Mouse (Mus musculus): ENCODE data around the gene Zswim3. TPM values are rescaled to one million over a fixed set of nuclear protein-coding genes. Genes with fewer than 3 reads are reported as not detected.

Gene Zswim3
- total RNA-seq, 1 experiment: 7.0 TPM

DNA sequence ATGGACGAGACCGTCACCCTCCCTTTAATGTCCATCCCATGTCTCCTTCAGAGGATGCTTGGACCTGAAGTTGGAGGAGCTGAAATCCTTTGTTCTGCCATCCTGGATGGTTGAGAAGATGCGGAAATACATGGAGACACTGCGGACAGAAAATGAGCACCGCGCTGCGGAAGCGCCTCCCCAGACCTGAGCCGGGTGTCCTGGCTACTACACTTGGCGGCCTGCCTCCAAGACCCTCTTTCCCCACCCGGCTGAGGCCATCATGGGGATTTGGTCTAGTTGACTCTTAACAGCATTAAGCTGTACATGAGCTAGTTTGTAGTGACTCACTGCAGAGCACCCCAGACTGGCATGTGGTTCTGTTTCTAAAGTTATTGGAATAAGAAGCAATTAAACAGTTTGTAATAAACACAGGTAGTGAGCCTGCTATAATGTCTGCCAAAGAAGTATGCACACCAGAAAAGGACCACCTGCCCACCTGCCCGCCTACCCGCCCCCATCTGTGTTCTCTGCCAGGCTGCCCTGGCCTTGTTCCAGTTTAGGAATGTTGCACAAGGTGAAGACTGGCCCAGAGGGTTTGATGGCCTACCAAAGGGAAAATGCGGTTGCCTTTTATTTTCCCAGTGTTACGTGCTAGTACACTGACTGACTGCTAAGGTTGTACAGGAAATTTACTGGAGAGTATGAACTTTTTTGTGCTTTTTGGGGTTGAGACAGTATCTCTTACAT, 36.9 kb upstream of the Zswim3 start:
- in situ Hi-C loops (cut with MboI; ENCODE audit: low sequenced_read_pairs in 2 of 2, unreplicated experiment in 2 of 2): no loop called here
- TF ChIP-seq CHD2 (IDR thresholded peaks at IDR 0.05; ENCODE audit: low read depth, low read length): no peak
- no peak for TF ChIP-seq MAFK (IDR thresholded peaks at IDR 0.05; ENCODE audit: insufficient read depth, low read depth, low read length)
- TF ChIP-seq ZNF384 (IDR thresholded peaks at IDR 0.05; ENCODE audit: low read depth, low read length): no peak
- no peak for TF ChIP-seq HCFC1 (IDR thresholded peaks at IDR 0.05; ENCODE audit: borderline replicate concordance, insufficient read depth, low read length)
- no peak for TF ChIP-seq ZC3H11A (IDR thresholded peaks at IDR 0.05; ENCODE audit: borderline replicate concordance, low read depth, low read length)
- H3K4me1 ChIP-seq (ENCODE audit: control insufficient read depth in 2 of 2, insufficient read depth in 2 of 2, low read length in 2 of 2, poor library complexity in 1 of 2): peaks cover 0 to 6% of the 10 kb centered on the region in 2 experiments; a peak in 1 of 4 replicates
- no peak overlapping the region for H3K27ac ChIP-seq (ENCODE audit: insufficient read depth, low read depth, low read length, poor library complexity, severe bottlenecking)
- H3K9me3 ChIP-seq (ENCODE audit: control insufficient read depth, insufficient read depth, low read depth, low read length): no peaks in the 10 kb centered on the region
- peak overlapping the region; percentile 63; the same call in 1 of the 2 replicates for H3K9ac ChIP-seq (ENCODE audit: insufficient read depth, low read depth, low read length, poor library complexity, severe bottlenecking)
- H3K36me3 ChIP-seq (ENCODE audit: control insufficient read depth, insufficient read depth, low read length, poor library complexity, severe bottlenecking): peaks cover 58% of the 10 kb centered on the region
- DNase-seq (ENCODE audit: low read depth, low spot score): no peak
- peak overlapping the region; percentile 24 to 44 for H3K4me3 ChIP-seq (ENCODE audit: insufficient read depth in 1 of 2, low read depth in 1 of 2, low read length in 2 of 2, poor library complexity in 1 of 2, severe bottlenecking in 1 of 2)

DNA sequence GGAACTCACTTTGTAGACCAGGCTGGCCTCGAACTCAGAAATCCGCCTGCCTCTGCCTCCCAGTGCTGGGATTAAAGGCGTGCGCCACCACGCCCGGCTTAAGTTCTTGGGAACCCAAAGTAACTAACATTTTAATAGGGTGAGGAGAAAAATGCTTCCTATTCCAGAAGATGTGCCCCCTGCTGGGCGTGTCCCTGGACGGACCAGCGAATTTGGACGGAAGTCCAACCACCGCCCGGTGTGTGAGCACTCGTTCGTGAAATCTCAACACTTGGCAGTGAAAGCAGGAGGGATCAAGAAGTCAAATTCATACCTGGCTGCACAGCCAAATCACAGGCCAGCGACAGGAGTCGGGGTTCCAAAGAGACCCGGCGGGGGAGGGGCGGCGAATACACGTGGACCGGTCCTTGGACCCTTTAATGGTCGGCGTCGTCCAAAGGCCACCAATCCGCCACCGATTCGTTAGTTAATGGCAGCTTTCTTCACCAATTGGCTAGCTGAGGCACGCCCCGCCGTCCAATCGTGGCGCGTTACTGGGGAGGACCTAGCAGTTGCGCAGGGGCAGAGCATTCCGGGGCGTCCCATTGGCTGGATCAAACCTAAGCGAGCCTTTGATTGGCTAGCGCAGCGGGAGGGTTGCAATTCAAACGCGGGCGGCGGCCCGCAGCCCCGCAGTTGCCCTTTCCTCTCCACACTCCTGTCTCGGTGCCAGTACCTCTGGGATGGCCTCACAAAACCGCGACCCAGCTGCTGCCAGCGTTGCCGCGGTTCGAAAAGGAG, 35.5 kb upstream of the Zswim3 start, which contains the start of gene Ube2c:
TSS of gene Ube2c (plus strand) at position 641 of the 780 bp plus-strand sequence.
- peaks cover 52% of the 10 kb centered on the region for H3K36me3 ChIP-seq (ENCODE audit: control insufficient read depth, insufficient read depth, low read length, poor library complexity, severe bottlenecking)
- H3K27ac ChIP-seq (ENCODE audit: insufficient read depth, low read depth, low read length, poor library complexity, severe bottlenecking): peak within 1 kb of the TSS; percentile 94
- H3K4me3 ChIP-seq (ENCODE audit: insufficient read depth in 1 of 2, low read depth in 1 of 2, low read length in 2 of 2, poor library complexity in 1 of 2, severe bottlenecking in 1 of 2): peak within 1 kb of the TSS; percentile 98 to 100
- H3K4me1 ChIP-seq (ENCODE audit: control insufficient read depth in 2 of 2, insufficient read depth in 2 of 2, low read length in 2 of 2, poor library complexity in 1 of 2): peaks cover 0 to 6% of the 10 kb centered on the region in 2 experiments; a peak in 2 of 4 replicates
- in situ Hi-C loops (cut with MboI; ENCODE audit: low sequenced_read_pairs in 2 of 2, unreplicated experiment in 2 of 2): no loop called here
- TF ChIP-seq CHD2 (IDR thresholded peaks at IDR 0.05; ENCODE audit: low read depth, low read length): peak; percentile 97
- no peak for TF ChIP-seq MAFK (IDR thresholded peaks at IDR 0.05; ENCODE audit: insufficient read depth, low read depth, low read length)
- TF ChIP-seq ZC3H11A (IDR thresholded peaks at IDR 0.05; ENCODE audit: borderline replicate concordance, low read depth, low read length): no peak
- no peaks in the 10 kb centered on the region for H3K9me3 ChIP-seq (ENCODE audit: control insufficient read depth, insufficient read depth, low read depth, low read length)
- DNase-seq (ENCODE audit: low read depth, low spot score): peak; percentile 98
- H3K9ac ChIP-seq (ENCODE audit: insufficient read depth, low read depth, low read length, poor library complexity, severe bottlenecking): peak within 1 kb of the TSS; percentile 98

GRCm38 (mm10) chr2:164770279-164770678, 34.6 kb upstream of the Zswim3 start:
- H3K9ac ChIP-seq (ENCODE audit: insufficient read depth, low read depth, low read length, poor library complexity, severe bottlenecking): peak overlapping the region; percentile 98
- peaks cover 46% of the 10 kb centered on the region for H3K36me3 ChIP-seq (ENCODE audit: control insufficient read depth, insufficient read depth, low read length, poor library complexity, severe bottlenecking)
- no peak for DNase-seq (ENCODE audit: low read depth, low spot score)
- TF ChIP-seq MAFK (IDR thresholded peaks at IDR 0.05; ENCODE audit: insufficient read depth, low read depth, low read length): no peak
- TF ChIP-seq ZNF384 (IDR thresholded peaks at IDR 0.05; ENCODE audit: low read depth, low read length): no peak
- TF ChIP-seq CHD2 (IDR thresholded peaks at IDR 0.05; ENCODE audit: low read depth, low read length): no peak
- TF ChIP-seq ZC3H11A (IDR thresholded peaks at IDR 0.05; ENCODE audit: borderline replicate concordance, low read depth, low read length): no peak
- TF ChIP-seq HCFC1 (IDR thresholded peaks at IDR 0.05; ENCODE audit: borderline replicate concordance, insufficient read depth, low read length): no peak
- H3K4me1 ChIP-seq (ENCODE audit: control insufficient read depth in 2 of 2, insufficient read depth in 2 of 2, low read length in 2 of 2, poor library complexity in 1 of 2): peaks cover 0 to 6% of the 10 kb centered on the region in 2 experiments; a peak in 2 of 4 replicates
- H3K27ac ChIP-seq (ENCODE audit: insufficient read depth, low read depth, low read length, poor library complexity, severe bottlenecking): peak overlapping the region; percentile 83
- no peaks in the 10 kb centered on the region for H3K9me3 ChIP-seq (ENCODE audit: control insufficient read depth, insufficient read depth, low read depth, low read length)
- H3K4me3 ChIP-seq (ENCODE audit: insufficient read depth in 1 of 2, low read depth in 1 of 2, low read length in 2 of 2, poor library complexity in 1 of 2, severe bottlenecking in 1 of 2): peak overlapping the region; percentile 98 to 100
- in situ Hi-C loops (cut with MboI; ENCODE audit: low sequenced_read_pairs in 2 of 2, unreplicated experiment in 2 of 2): no loop called here

- Histone ChIP-seq H3K4me1 (ENCODE audit: control insufficient read depth in 2 of 2, insufficient read depth in 2 of 2, low read length in 2 of 2, poor library complexity in 1 of 2) (peaks cover 0 to 6% of the 10 kb centered on the region in 2 experiments; a peak in 2 of 4 replicates), H3K9ac (ENCODE audit: insufficient read depth, low read depth, low read length, poor library complexity, severe bottlenecking) (peak overlapping the region; percentile 98), H3K36me3 (ENCODE audit: control insufficient read depth, insufficient read depth, low read length, poor library complexity, severe bottlenecking) (peaks cover 39% of the 10 kb centered on the region), H3K9me3 (ENCODE audit: control insufficient read depth, insufficient read depth, low read depth, low read length) (no peaks in the 10 kb centered on the region), H3K4me3 (ENCODE audit: insufficient read depth in 1 of 2, low read depth in 1 of 2, low read length in 2 of 2, poor library complexity in 1 of 2, severe bottlenecking in 1 of 2) (peak overlapping the region; percentile 98 to 100), H3K27ac (ENCODE audit: insufficient read depth, low read depth, low read length, poor library complexity, severe bottlenecking) (no peak overlapping the region)
- TF ChIP-seq ZNF384 (IDR thresholded peaks at IDR 0.05; ENCODE audit: low read depth, low read length) (no peak), MAFK (IDR thresholded peaks at IDR 0.05; ENCODE audit: insufficient read depth, low read depth, low read length) (no peak), HCFC1 (IDR thresholded peaks at IDR 0.05; ENCODE audit: borderline replicate concordance, insufficient read depth, low read length) (no peak), CHD2 (IDR thresholded peaks at IDR 0.05; ENCODE audit: low read depth, low read length) (no peak), ZC3H11A (IDR thresholded peaks at IDR 0.05; ENCODE audit: borderline replicate concordance, low read depth, low read length) (no peak)
- no peak for DNase-seq (ENCODE audit: low read depth, low spot score)
- in situ Hi-C loops (cut with MboI; ENCODE audit: low sequenced_read_pairs in 2 of 2, unreplicated experiment in 2 of 2): no loop called here
These were observed 33.8 kb upstream of the Zswim3 start for GRCm38 (mm10) chr2:164771123-164771522.
